Mouse (Mus musculus) ES-Bruce4 (cell line): Measurements from ENCODE around the gene Irf2.

Source experiments
- EP300 ChIP-seq: IDR thresholded peaks from 2 replicates; pipeline ENCODE4 v1.6.1; 2011; ENCODE audit warnings: low read depth, low read length; ENCODE audit not compliant: insufficient read depth
- POLR2A ChIP-seq: IDR thresholded peaks from one replicate; pipeline ENCODE4 v1.8.1; 2011; ENCODE audit warnings: low read length; ENCODE audit not compliant: insufficient read depth

- TF ChIP-seq POLR2A = no peak
- TF ChIP-seq EP300 = no peak
These were observed 28.0 kb upstream of the Irf2 start for GRCm38 (mm10) chr8:46711496-46711895.
